Mouse (Mus musculus) heart, embryonic 16.5 days (tissue): ENCODE results near the gene Zfp866. TPM values are rescaled to one million over a fixed set of nuclear protein-coding genes. Genes with fewer than 3 reads are reported as not detected.

Source experiments
- ATAC-seq: fragments of 200-750 bp; cut with Nextera tagmentation; replicated peaks from 2 replicates; pipeline ENCODE4 v1.8.0; 2017; ENCODE audit warnings: moderate number of reproducible peaks; ENCODE audit not compliant: insufficient read depth, low FRiP score; ENCODE audit errors: extremely low read depth
- H3K27ac ChIP-seq: fragments of 300-500 bp; sonication (generic); 2 replicates; pipeline ENCODE4 v1.5.1; 2014; ENCODE audit warnings: mild to moderate bottlenecking, low read length, control low read depth, moderate library complexity
- H3K27me3 ChIP-seq: fragments of 300-500 bp; sonication (generic); 2 replicates; pipeline ENCODE4 v1.6.1; 2014; ENCODE audit warnings: low read length, mixed read lengths; ENCODE audit not compliant: control insufficient read depth, insufficient read depth
- H3K36me3 ChIP-seq: fragments of 300-500 bp; sonication (generic); 2 replicates; pipeline ENCODE4 v1.6.1; 2014; ENCODE audit not compliant: control insufficient read depth, insufficient read depth
- H3K4me1 ChIP-seq: fragments of 300-500 bp; sonication (generic); 2 replicates; pipeline ENCODE4 v1.6.1; 2014; ENCODE audit warnings: low read length, mixed read lengths; ENCODE audit not compliant: control insufficient read depth, insufficient read depth
- H3K4me2 ChIP-seq: fragments of 300-500 bp; sonication (generic); 2 replicates; pipeline ENCODE4 v1.6.1; 2014; ENCODE audit warnings: low read depth, mild to moderate bottlenecking, control low read depth, low read length
- H3K4me3 ChIP-seq: fragments of 300-500 bp; sonication (generic); 2 replicates; pipeline ENCODE4 v1.5.1; 2014; ENCODE audit warnings: mild to moderate bottlenecking, control low read depth, low read length
- H3K9ac ChIP-seq: fragments of 300-500 bp; sonication (generic); 2 replicates; pipeline ENCODE4 v1.6.1; 2014; ENCODE audit warnings: low read length, control low read depth
- H3K9me3 ChIP-seq: fragments of 300-500 bp; sonication (generic); replicated peaks from 2 replicates; pipeline ENCODE4 v1.6.1; 2016; ENCODE audit warnings: low read length; ENCODE audit not compliant: control insufficient read depth
- WGBS: fragments of 180-500 bp; shearing (Covaris S2); extraction: QIAGEN DNeasy Blood & Tissue Kit; methylation state at CpG from one replicate; pipeline ENCODE4 v1.1.7; 2014; 5-methylcytosine and 5-hydroxymethylcytosine counted together
- polyA plus RNA-seq: library from polyadenylated mRNA; unstranded; fragments of >200 nt; fragmentation: Nextera tagmentation; extraction: Ambion mirVana; gene quantifications from 2 replicates; pipeline ENCODE4 v1.2.1, GENCODE M21; 2015

Gene Zfp866
- polyA plus RNA-seq, 1 experiment from 2014 or later, result 20.3 TPM

- H3K9me3 ChIP-seq, result no peaks in the 10 kb centered on the region
- no peak overlapping the region for H3K9ac ChIP-seq
- H3K4me2 ChIP-seq, result no peak overlapping the region
- no peak overlapping the region for H3K27ac ChIP-seq
- peaks cover 89% of the 10 kb centered on the region for H3K36me3 ChIP-seq
- ATAC-seq, result no peak
- H3K4me3 ChIP-seq, result no peak overlapping the region
- H3K27me3 ChIP-seq, result no peaks in the 10 kb centered on the region
- H3K4me1 ChIP-seq, result no peaks in the 10 kb centered on the region
Observed at GRCm38 (mm10) chr8:69802216-69802615, 11.2 kb upstream of the Zfp866 start.

GRCm38 (mm10) chr8:69801796-69802195 is 10.8 kb upstream of the Zfp866 start:
- H3K9ac ChIP-seq, result no peak overlapping the region
- H3K9me3 ChIP-seq, result no peaks in the 10 kb centered on the region
- no peak overlapping the region for H3K4me2 ChIP-seq
- H3K27ac ChIP-seq, result no peak overlapping the region
- no peak for ATAC-seq
- H3K27me3 ChIP-seq, result no peaks in the 10 kb centered on the region
- 97% methylated on average over 4 of the region's 4 CpGs for WGBS
- H3K4me1 ChIP-seq, result no peaks in the 10 kb centered on the region
- H3K36me3 ChIP-seq, result peaks cover 90% of the 10 kb centered on the region
- H3K4me3 ChIP-seq, result no peak overlapping the region

GRCm38 (mm10) chr8:69799946-69800345 is 9.0 kb upstream of the Zfp866 start:
- Histone ChIP-seq H3K27me3 (no peaks in the 10 kb centered on the region), H3K9me3 (no peaks in the 10 kb centered on the region), H3K9ac (no peak overlapping the region), H3K27ac (no peak overlapping the region), H3K4me2 (no peak overlapping the region), H3K4me3 (no peak overlapping the region), H3K36me3 (peaks cover 83% of the 10 kb centered on the region), H3K4me1 (no peaks in the 10 kb centered on the region)
- 85% methylated on average over 5 of the region's 5 CpGs for WGBS
- ATAC-seq, result no peak

- Histone ChIP-seq H3K4me3 (no peak overlapping the region), H3K9me3 (no peaks in the 10 kb centered on the region), H3K9ac (no peak overlapping the region), H3K36me3 (peaks cover 86% of the 10 kb centered on the region), H3K27ac (no peak overlapping the region), H3K27me3 (no peaks in the 10 kb centered on the region), H3K4me2 (no peak overlapping the region), H3K4me1 (no peaks in the 10 kb centered on the region)
- ATAC-seq, result no peak
- 86% methylated on average over 8 of the region's 8 CpGs for WGBS
Observed at GRCm38 (mm10) chr8:69799261-69799660, 8.3 kb upstream of the Zfp866 start.

- Histone ChIP-seq H3K27me3 (no peaks in the 10 kb centered on the region), H3K36me3 (peaks cover 76% of the 10 kb centered on the region), H3K4me1 (peaks cover 4% of the 10 kb centered on the region; the same call in 1 of the 2 replicates), H3K27ac (no peak overlapping the region), H3K9ac (no peak overlapping the region), H3K4me3 (no peak overlapping the region), H3K4me2 (no peak overlapping the region), H3K9me3 (no peaks in the 10 kb centered on the region)
- WGBS, result 92% methylated on average over 10 of the region's 10 CpGs
- ATAC-seq, result no peak
Observed at GRCm38 (mm10) chr8:69797661-69798060, 6.7 kb upstream of the Zfp866 start.

GRCm38 (mm10) chr8:69796721-69797345 is 5.9 kb upstream of the Zfp866 start:
- WGBS, result 94% methylated on average over 16 of the region's 16 CpGs
- Histone ChIP-seq H3K4me3 (no peak overlapping the region), H3K9ac (no peak overlapping the region), H3K36me3 (peaks cover 68% of the 10 kb centered on the region), H3K9me3 (no peaks in the 10 kb centered on the region), H3K4me2 (no peak overlapping the region), H3K27ac (no peak overlapping the region), H3K4me1 (peaks cover 12% of the 10 kb centered on the region), H3K27me3 (no peaks in the 10 kb centered on the region)
- ATAC-seq, result no peak

GRCm38 (mm10) chr8:69794901-69795300 is 3.9 kb upstream of the Zfp866 start:
- ATAC-seq, result no peak
- no peak overlapping the region for H3K9ac ChIP-seq
- no peaks in the 10 kb centered on the region for H3K27me3 ChIP-seq
- WGBS, result 95% methylated on average over 6 of the region's 6 CpGs
- H3K9me3 ChIP-seq, result no peaks in the 10 kb centered on the region
- no peak overlapping the region for H3K4me3 ChIP-seq
- no peak overlapping the region for H3K27ac ChIP-seq
- H3K4me1 ChIP-seq, result peaks cover 14% of the 10 kb centered on the region
- peaks cover 51% of the 10 kb centered on the region for H3K36me3 ChIP-seq
- no peak overlapping the region for H3K4me2 ChIP-seq

GRCm38 (mm10) chr8:69794096-69794495 is 3.1 kb upstream of the Zfp866 start:
- no peak overlapping the region for H3K9ac ChIP-seq
- H3K9me3 ChIP-seq, result no peaks in the 10 kb centered on the region
- H3K27me3 ChIP-seq, result no peaks in the 10 kb centered on the region
- peaks cover 16% of the 10 kb centered on the region for H3K4me1 ChIP-seq
- no peak overlapping the region for H3K4me3 ChIP-seq
- ATAC-seq, result no peak
- peaks cover 45% of the 10 kb centered on the region for H3K36me3 ChIP-seq
- H3K27ac ChIP-seq, result no peak overlapping the region
- no peak overlapping the region for H3K4me2 ChIP-seq
- 92% methylated on average over 3 of the region's 3 CpGs for WGBS

- Histone ChIP-seq H3K4me1 (peaks cover 16% of the 10 kb centered on the region), H3K4me3 (no peak overlapping the region), H3K27ac (no peak overlapping the region), H3K27me3 (no peaks in the 10 kb centered on the region), H3K9ac (no peak overlapping the region), H3K9me3 (no peaks in the 10 kb centered on the region), H3K36me3 (peaks cover 41% of the 10 kb centered on the region), H3K4me2 (no peak overlapping the region)
- 91% methylated on average over 4 of the region's 4 CpGs for WGBS
- no peak for ATAC-seq
Observed at GRCm38 (mm10) chr8:69793666-69794065, 2.7 kb upstream of the Zfp866 start.
